Mouse (Mus musculus) testis, adult 2 months (tissue): ENCODE data around the gene H2-Oa. TPM values are rescaled to one million over a fixed set of nuclear protein-coding genes. Genes with fewer than 3 reads are reported as not detected.
A peak's percentile ranks its signal among the peaks of the same experiment; 100 is the strongest.

Experiments used
- H3K27ac ChIP-seq: fragments of 200-500 bp; 2 replicates; pipeline ENCODE4 v1.5.1; 2012; ENCODE audit warnings: low read depth, low read length; ENCODE audit not compliant: control insufficient read depth, insufficient read depth
- H3K27me3 ChIP-seq: fragments of 200-500 bp; 2 replicates; pipeline ENCODE4 v1.6.1; 2012; ENCODE audit warnings: mild to moderate bottlenecking, low read length, moderate library complexity; ENCODE audit not compliant: control insufficient read depth, insufficient read depth
- H3K36me3 ChIP-seq: fragments of 200-500 bp; 2 replicates; pipeline ENCODE4 v1.6.1; 2012; ENCODE audit warnings: mild to moderate bottlenecking, low read length; ENCODE audit not compliant: control insufficient read depth, insufficient read depth
- H3K4me1 ChIP-seq: fragments of 200-500 bp; 2 replicates; pipeline ENCODE4 v1.6.1; 2012; ENCODE audit warnings: low read length; ENCODE audit not compliant: control insufficient read depth, insufficient read depth
- H3K4me3 ChIP-seq: fragments of 200-500 bp; 2 replicates; pipeline ENCODE4 v1.5.1; 2012; ENCODE audit warnings: low read depth, mild to moderate bottlenecking, low read length, moderate library complexity, mixed read lengths; ENCODE audit not compliant: control insufficient read depth
- CTCF ChIP-seq: fragments of 200-500 bp; IDR thresholded peaks from 2 replicates; pipeline ENCODE4 v1.5.1; 2012; ENCODE audit warnings: low read depth, mild to moderate bottlenecking, inconsistent platforms, low read length, moderate library complexity; ENCODE audit not compliant: control insufficient read depth, insufficient read depth, insufficient replicate concordance
- POLR2A ChIP-seq: fragments of 200-500 bp; IDR thresholded peaks from 2 replicates; pipeline ENCODE4 v1.6.1; 2012; ENCODE audit warnings: low read depth, mild to moderate bottlenecking, inconsistent platforms, low read length, moderate library complexity; ENCODE audit not compliant: control insufficient read depth
- polyA plus RNA-seq: library from polyadenylated mRNA; depleted of rRNA; stranded (reverse); fragments of >200 nt; gene quantifications from 2 replicates; pipeline ENCODE4 v1.2.3, GENCODE M21; 2012

H2-Oa gene
- polyA plus RNA-seq, 1 experiment, result 0.10 TPM

DNA sequence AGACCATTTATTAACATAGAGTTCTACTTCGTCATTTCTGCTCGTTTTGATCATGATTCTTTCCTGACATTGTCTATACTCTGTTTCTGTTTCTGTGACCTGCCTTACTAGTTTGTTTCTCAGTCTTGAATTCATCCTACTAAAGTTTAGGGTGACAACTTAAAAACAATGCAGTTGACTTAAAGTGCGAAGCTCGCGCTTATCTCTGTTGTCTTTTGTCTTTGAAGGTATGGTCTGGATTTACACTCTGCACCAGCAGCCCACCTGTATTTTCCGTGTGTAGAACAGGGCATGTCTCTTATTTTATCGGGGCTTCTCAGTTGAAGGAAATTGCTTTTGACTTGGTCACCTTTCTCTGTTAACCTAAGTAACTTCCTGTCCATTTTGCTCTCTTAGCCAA is 31.0 kb downstream of the H2-Oa start:
- peaks cover 25% of the 10 kb centered on the region for H3K4me1 ChIP-seq
- H3K4me3 ChIP-seq, result peak overlapping the region; percentile 90; the same call in 1 of the 2 replicates
- TF ChIP-seq POLR2A (no peak), CTCF (no peak)
- H3K27me3 ChIP-seq, result no peaks in the 10 kb centered on the region
- peaks cover 2% of the 10 kb centered on the region for H3K36me3 ChIP-seq
- H3K27ac ChIP-seq, result peak overlapping the region; percentile 80

DNA sequence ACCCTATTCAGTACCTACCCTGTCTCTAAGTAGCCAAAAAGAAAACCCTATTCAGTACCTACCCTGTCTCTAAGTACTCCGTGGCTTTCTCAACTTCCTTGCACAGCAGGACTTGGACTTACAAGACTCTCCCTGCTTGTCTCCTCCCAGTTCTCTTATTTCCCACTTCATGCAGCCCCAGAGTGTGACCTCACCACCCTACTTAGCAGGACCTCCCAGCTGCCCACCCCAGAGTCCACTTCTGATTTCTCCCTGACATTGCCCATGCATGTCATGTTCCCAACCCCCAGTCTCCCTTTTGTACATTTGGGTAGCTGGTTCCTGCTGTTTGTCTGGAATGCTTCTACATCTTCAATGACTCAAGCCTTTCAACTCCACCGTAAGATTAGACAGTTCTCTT is 31.4 kb downstream of the H2-Oa start:
- peak overlapping the region; percentile 55 for H3K27ac ChIP-seq
- H3K27me3 ChIP-seq, result no peaks in the 10 kb centered on the region
- H3K4me3 ChIP-seq, result peak overlapping the region; percentile 61
- H3K4me1 ChIP-seq, result peaks cover 27% of the 10 kb centered on the region
- TF ChIP-seq POLR2A (no peak), CTCF (no peak)
- no peaks in the 10 kb centered on the region for H3K36me3 ChIP-seq

DNA sequence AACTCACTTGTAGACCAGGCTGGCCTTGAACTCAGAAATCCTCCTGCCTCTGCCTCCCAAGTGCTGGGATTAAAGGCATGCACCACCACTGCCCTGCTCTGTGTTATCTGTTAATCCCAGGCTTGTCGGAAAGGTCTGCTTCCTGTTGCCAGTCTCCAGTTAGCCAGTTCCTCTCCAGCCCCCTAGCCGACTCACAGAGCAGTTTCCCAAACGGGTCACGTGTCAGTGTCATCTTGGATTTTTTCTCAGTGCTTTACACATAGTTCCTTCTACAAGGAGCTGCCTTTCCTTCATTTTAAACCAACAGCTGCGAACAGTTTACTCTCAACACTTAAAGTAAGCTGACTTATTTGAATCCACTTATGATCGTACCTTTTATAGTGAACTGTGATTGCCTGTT is 32.5 kb downstream of the H2-Oa start:
- H3K36me3 ChIP-seq, result no peaks in the 10 kb centered on the region
- H3K27me3 ChIP-seq, result no peaks in the 10 kb centered on the region
- peaks cover 25% of the 10 kb centered on the region for H3K4me1 ChIP-seq
- no peak for TF ChIP-seq POLR2A
- TF ChIP-seq CTCF, result no peak
- no peak overlapping the region for H3K4me3 ChIP-seq
- no peak overlapping the region for H3K27ac ChIP-seq

DNA sequence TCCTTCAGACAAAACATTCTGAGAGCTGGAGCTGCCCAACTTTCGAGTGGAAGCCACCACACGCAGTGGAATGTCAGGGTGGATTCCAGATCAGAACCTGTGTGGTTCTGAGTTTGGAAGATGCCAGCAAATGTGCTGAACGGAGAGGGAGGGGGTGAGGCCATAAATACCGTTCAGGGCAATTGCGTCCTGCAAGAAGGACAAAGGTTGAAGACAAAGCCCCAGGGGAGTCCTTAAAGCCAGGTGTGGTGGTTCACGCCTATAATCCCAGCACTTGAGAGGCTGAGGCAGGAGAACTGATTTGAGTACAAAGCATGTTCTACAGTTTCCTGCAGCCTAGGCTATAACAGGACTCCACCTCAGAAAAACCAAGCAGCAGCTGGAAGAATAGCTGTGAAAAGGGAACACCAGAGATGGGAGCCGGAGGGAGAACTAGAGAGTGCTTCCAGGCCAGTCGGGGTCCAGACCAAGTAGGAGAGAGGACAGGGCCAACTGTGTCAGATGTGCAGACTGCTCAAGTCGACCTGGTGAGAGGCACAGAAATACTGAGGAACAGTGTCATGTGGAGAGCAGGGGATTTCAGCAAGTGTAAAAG is 34.8 kb downstream of the H2-Oa start:
- Histone ChIP-seq H3K27me3 (no peaks in the 10 kb centered on the region), H3K4me3 (no peak overlapping the region), H3K36me3 (no peaks in the 10 kb centered on the region), H3K27ac (no peak overlapping the region), H3K4me1 (peaks cover 19% of the 10 kb centered on the region)
- TF ChIP-seq POLR2A (no peak), CTCF (no peak)

DNA sequence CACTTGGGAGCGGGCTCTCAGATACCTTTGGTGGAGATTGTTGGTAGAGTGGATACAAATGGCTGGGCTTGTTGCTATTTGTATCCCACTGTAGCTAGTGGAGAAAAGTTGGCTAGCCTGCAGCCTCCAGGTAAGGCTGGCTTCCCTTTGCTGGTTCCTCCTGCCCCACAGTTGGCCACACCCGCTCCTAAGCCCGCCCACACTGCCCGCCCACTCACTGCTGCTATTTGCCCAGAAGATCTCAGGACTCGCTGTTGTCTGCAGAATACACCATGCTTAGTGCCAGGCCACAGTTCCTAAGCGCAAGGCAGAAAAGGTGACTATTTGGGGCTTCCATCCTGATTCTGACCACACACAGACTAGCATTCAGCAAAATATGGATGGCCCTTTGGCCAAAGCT is 35.3 kb downstream of the H2-Oa start:
- TF ChIP-seq CTCF (no peak), POLR2A (no peak)
- no peak overlapping the region for H3K4me3 ChIP-seq
- H3K4me1 ChIP-seq, result peaks cover 18% of the 10 kb centered on the region
- no peaks in the 10 kb centered on the region for H3K36me3 ChIP-seq
- no peak overlapping the region for H3K27ac ChIP-seq
- H3K27me3 ChIP-seq, result no peaks in the 10 kb centered on the region

DNA sequence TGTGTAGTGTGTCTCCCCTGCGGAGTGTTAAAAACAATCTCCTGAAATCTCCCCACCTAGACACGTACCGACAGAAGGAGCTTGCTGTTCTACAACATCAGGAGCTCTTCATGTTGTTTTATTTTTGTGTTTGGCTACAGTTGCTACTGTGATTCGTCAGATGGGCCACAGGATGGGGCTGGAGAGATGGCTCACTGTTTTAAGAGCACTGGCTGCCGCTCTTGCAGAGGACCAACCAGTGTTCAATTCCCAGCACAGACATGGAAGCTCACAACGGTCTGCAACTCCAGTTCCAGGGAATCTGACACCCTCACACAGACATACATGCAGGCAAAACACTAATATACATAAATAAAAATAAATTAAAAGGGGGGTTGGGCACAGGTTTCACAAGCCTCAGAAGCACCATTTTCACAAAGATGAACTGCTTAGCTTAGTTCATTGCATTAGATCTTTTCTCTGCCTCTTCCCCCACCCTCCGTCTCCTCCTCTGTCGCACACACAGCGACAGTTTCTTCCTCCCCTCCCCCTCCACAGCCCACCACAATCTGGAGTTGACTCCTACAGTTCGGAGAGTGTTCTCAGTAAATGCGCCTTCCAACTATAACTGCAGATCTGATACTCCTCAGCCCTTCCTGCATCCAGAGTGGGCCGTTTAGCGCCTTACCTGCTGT is 36.3 kb downstream of the H2-Oa start:
- peaks cover 18% of the 10 kb centered on the region for H3K4me1 ChIP-seq
- H3K27ac ChIP-seq, result no peak overlapping the region
- no peaks in the 10 kb centered on the region for H3K27me3 ChIP-seq
- H3K4me3 ChIP-seq, result no peak overlapping the region
- TF ChIP-seq CTCF (no peak), POLR2A (no peak; the same call in 1 of the 2 replicates)
- H3K36me3 ChIP-seq, result no peaks in the 10 kb centered on the region

DNA sequence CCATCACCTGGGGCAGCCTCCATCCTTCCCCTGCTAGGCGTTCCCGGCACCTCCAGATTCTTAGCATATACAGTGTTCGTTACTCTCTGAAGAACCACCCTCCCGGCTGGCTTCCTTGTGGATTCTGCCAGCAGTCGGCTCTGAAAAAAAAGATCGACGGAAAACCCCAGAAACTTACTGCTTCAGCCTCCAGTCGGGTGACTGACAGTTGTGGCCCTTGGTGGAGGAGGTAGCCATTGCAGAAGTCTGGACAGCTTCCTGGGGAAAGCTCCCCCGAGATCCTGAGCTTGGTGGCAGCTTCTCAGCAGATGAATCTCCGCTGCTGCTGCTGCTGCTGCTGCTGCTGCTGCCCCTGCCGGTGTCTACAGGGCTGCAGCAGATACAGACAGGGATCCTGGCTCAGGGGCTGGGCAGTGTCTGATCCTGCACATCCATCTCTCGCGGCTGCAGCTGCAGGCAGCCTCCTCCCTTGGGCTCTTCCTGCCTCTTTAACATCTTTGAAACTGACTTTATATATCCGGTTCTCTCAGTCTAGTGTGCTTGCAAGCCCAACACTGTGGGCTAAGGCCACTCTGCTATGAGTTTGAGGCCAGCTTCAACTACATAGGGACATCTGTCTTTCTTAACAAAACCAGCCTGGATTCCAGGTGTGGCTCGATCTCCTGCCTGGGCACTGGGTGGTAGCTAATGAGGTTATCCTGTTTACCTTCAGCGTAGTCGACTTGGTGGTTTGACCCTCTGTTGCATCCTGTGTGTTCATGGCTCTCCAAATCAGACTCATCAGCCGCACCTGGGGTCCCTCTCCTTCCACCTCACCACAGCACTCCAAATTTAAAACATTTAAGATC is 37.0 kb downstream of the H2-Oa start:
- Histone ChIP-seq H3K27me3 (no peaks in the 10 kb centered on the region), H3K4me1 (peaks cover 16% of the 10 kb centered on the region), H3K4me3 (no peak overlapping the region), H3K36me3 (no peaks in the 10 kb centered on the region), H3K27ac (no peak overlapping the region)
- no peak for TF ChIP-seq CTCF
- TF ChIP-seq POLR2A, result no peak
